Mouse (Mus musculus): Measurements from ENCODE around the gene Stxbp5l.
A peak's percentile ranks its signal among the peaks of the same experiment; 100 is the strongest.
"Not testable (repeated sequence)": the region's sequence is repeated elsewhere in the genome, so short reads cannot be mapped to it uniquely, and the experiment has no call there.

The Stxbp5l gene

GRCm38 (mm10) chr16:37273681-37274080 is 111.1 kb downstream of the Stxbp5l start:
- DNase-seq, result no peak

DNA sequence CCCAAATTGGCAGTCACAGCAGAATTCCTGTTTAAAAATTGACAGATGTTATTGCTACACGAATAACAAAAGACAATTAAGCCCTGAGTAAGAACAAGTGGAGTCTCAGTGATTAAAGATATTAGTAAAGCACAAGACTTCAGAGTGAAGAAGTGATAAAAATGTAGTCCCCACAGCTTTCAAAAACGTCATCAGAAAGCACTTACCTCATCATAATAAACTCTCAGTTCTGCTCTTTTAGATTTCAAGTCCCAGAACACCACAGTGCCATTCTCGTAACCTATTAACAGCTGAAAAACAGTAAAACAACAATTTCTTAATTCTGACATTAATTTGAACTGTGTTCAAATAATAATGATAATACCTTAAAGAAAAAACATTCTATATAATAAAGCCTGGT is 123.1 kb downstream of the Stxbp5l start:
- no peak for DNase-seq

GRCm38 (mm10) chr16:37219151-37219550 is 165.6 kb downstream of the Stxbp5l start:
- DNase-seq, result no peak

- no peak for DNase-seq
Observed at GRCm38 (mm10) chr16:37208783-37209182, 176.0 kb downstream of the Stxbp5l start.

DNA sequence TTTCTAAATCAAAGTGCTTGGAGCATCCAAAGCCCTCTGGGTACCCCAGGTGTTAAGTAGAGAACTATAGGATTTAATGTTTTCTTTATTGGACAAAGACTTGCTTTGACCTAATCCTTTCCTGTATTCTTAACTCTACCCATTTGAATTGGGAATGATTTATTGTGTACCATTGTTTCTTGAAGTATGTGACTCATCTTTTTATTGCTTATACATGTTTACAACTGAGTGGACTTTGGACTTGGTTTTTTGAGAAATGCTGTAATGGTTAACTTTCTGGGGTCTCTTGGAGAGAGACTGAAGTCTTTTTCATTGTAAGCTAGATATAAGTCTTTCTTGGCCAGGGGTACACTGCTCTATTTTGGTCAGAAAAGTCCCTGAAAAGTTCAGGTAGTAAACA is 190.6 kb downstream of the Stxbp5l start:
- no peak for DNase-seq

DNA sequence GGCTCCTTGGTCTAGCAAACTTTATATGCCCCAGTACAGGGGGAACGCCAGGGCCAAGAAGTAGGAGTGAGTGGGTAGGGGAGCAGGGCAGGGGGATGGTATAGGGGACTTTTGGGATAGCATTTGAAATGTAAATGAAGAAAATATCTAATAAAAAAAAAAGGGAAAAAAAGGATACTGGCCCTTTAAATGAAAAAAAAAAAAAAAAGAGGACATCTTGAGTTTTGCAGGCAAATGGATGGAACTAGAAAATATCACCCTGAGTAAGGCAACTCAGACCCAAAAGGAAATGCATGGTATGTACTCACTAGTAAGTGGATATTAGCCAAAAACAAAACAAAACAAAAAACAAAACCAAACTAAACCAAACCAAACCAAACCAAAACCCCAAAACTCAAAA is 259.6 kb downstream of the Stxbp5l start:
- not testable (repeated sequence) for DNase-seq

GRCm38 (mm10) chr16:37109285-37109684 is 275.5 kb downstream of the Stxbp5l start:
- peak; percentile 16 for DNase-seq

DNA sequence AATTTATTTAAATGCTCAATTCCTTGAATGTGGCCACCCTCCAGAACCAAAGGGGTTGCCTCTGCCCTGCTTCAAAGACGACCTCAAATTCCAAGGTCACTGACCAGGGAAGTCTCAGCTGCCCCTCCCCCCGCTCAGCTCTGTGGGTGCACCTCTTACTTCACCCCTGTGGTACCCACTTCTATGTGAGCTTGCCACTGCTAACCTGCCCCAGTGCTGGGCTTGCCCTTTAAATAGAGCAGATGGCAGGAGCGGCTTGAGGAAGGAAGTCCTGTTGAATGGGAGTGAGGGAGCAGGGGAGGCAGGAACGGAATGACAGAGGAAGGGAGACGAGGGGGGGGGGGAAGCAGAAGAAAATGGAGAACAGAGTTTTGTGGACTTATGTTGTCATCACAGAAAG is 276.0 kb downstream of the Stxbp5l start:
- no peak for DNase-seq

DNA sequence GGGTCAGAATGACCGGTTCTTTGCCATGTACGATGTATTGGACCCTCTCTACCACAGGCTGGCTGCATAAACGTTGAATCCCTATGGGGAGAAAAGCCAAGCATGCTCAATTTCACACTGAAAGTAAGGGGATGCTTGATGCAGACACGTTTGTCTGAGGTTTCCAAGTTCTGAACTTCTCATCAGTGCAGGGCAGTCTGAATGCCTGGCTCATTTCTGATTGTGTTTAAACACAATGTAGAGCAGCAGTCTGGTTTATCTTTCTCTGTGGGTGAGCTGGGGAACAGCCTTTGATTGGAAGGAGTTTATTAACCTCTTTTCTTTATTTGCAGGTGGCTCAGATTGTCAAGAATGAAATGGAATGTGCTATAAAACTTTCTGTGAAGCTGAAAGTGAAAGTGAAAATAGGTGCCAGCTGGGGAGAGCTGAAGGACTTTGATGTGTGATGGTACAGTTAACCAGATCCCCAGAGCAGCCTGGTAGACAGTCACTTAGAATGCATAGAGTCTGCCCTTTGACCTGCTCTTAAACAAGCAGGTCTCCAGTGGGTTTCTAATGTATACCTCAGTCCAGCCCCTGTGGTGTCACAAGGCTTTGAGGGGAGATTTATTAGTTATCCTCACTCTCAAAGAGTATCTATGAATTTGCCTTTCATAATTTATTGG is 290.5 kb downstream of the Stxbp5l start:
- peak; percentile 52 for DNase-seq

DNA sequence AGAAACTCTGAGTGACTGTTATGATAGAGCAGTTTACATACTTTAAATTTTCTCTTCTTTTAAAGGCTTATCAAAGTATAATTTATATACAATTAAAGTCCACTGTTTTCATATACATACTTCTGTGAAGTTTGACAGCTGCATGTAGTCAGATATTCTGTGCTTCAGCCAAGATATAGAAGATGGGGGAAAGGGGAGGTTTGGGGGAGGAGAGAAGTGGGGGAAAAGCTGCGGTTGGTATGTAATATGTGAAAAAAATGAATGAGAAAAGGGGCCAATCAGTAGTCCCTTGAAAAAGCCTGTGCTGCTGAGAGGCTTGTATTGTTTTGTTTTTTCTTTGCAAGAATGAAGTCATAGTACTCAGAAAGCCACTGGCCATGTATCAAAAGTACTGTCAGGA is 295.1 kb downstream of the Stxbp5l start:
- no peak for DNase-seq

DNA sequence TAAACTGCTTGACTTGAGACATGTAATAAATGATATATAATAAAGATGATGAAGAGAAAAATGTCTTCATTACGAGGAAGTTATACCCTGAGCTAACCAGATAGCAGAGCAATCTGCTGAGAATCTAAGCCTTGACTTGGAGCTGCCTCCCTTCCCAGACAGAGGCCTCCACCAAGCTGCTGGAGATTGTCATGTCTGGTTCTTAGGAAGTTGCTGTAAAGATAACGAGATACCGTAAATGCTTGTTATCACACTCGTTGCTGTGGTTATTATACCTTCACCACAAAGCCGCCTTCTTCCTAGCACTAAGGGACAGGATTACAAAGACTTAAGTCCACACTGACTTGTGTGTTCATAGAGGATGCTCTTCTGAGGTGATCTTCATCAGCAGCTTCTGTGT is 312.4 kb downstream of the Stxbp5l start:
- DNase-seq, result no peak
